Mouse (Mus musculus) heart, embryonic 13.5 days (tissue): ENCODE results near the gene Ppp1cc. TPM values are rescaled to one million over a fixed set of nuclear protein-coding genes. Genes with fewer than 3 reads are reported as not detected.
A peak's percentile ranks its signal among the peaks of the same experiment; 100 is the strongest.

Experiments used
- ATAC-seq: fragments of 200-750 bp; cut with Nextera tagmentation; 2 replicates; pipeline ENCODE4 v1.8.0; 2017; ENCODE audit warnings: moderate TSS enrichment; ENCODE audit not compliant: insufficient number of reproducible peaks, low FRiP score, low TSS enrichment; ENCODE audit errors: extremely low read depth
- H3K27ac ChIP-seq: fragments of 300-500 bp; sonication (generic); replicated peaks from 2 replicates; pipeline ENCODE4 v1.5.1; 2015; ENCODE audit warnings: moderate library complexity, mild to moderate bottlenecking, inconsistent platforms
- H3K27me3 ChIP-seq: fragments of 300-500 bp; sonication (generic); replicated peaks from 2 replicates; pipeline ENCODE4 v1.6.1; 2015; ENCODE audit warnings: mild to moderate bottlenecking, inconsistent platforms
- H3K36me3 ChIP-seq: fragments of 300-500 bp; sonication (generic); 2 replicates; pipeline ENCODE4 v1.6.1; 2015; ENCODE audit warnings: mild to moderate bottlenecking, inconsistent platforms
- H3K4me1 ChIP-seq: fragments of 300-500 bp; sonication (generic); 2 replicates; pipeline ENCODE4 v1.6.1; 2015; ENCODE audit warnings: inconsistent platforms
- H3K4me2 ChIP-seq: fragments of 300-500 bp; sonication (generic); 2 replicates; pipeline ENCODE4 v1.6.1; 2015; ENCODE audit warnings: inconsistent platforms, mild to moderate bottlenecking, moderate library complexity
- H3K4me3 ChIP-seq: fragments of 300-500 bp; sonication (generic); 2 replicates; pipeline ENCODE4 v1.5.1; 2015; ENCODE audit warnings: moderate library complexity, mild to moderate bottlenecking, inconsistent platforms
- H3K9ac ChIP-seq: fragments of 300-500 bp; sonication (generic); 2 replicates; pipeline ENCODE4 v1.6.1; 2015; ENCODE audit warnings: inconsistent platforms, mild to moderate bottlenecking, moderate library complexity
- H3K9me3 ChIP-seq: fragments of 300-500 bp; sonication (generic); 2 replicates; pipeline ENCODE4 v1.6.1; 2016; ENCODE audit warnings: inconsistent platforms
- WGBS: fragments of 180-500 bp; shearing (Covaris S2); methylation state at CpG from one replicate; pipeline ENCODE4 v1.1.7; 2015; ENCODE audit warnings: mixed read lengths; 5-methylcytosine and 5-hydroxymethylcytosine counted together
- polyA plus RNA-seq: library from polyadenylated mRNA; unstranded; fragments of >200 nt; fragmentation: Nextera tagmentation; extraction: Ambion mirVana; gene quantifications from 2 replicates; pipeline ENCODE4 v1.2.1, GENCODE M21; 2015

Ppp1cc gene
- polyA plus RNA-seq, 1 experiment from 2014 or later, result 190 TPM

GRCm38 (mm10) chr5:122129068-122129655 lies 28.9 kb upstream of the Ppp1cc start:
- Histone ChIP-seq H3K36me3 (no peaks in the 10 kb centered on the region), H3K4me3 (no peak overlapping the region), H3K27me3 (peaks cover 11% of the 10 kb centered on the region; the same call in 1 of the 2 replicates), H3K4me2 (no peak overlapping the region), H3K9me3 (no peaks in the 10 kb centered on the region), H3K27ac (no peak overlapping the region), H3K4me1 (peaks cover 18% of the 10 kb centered on the region), H3K9ac (peak overlapping the region; percentile 42; the same call in 1 of the 2 replicates)
- WGBS, result 29% methylated on average over 16 of the region's 16 CpGs
- no peak for ATAC-seq

- no peak overlapping the region for H3K9ac ChIP-seq
Measured at GRCm38 (mm10) chr5:122130341-122130998, 27.6 kb upstream of the Ppp1cc start.

GRCm38 (mm10) chr5:122131076-122132051 lies 26.7 kb upstream of the Ppp1cc start:
- no peaks in the 10 kb centered on the region for H3K9me3 ChIP-seq
- peaks cover 34% of the 10 kb centered on the region for H3K4me1 ChIP-seq
- peaks cover 9% of the 10 kb centered on the region; the same call in 1 of the 2 replicates for H3K27me3 ChIP-seq
- H3K9ac ChIP-seq, result peak overlapping the region; percentile 80
- H3K27ac ChIP-seq, result no peak overlapping the region
- WGBS, result 10% methylated on average over 34 of the region's 34 CpGs
- peak; percentile 54; the same call in 1 of the 2 replicates for ATAC-seq
- no peaks in the 10 kb centered on the region for H3K36me3 ChIP-seq
- peak overlapping the region; percentile 94 for H3K4me2 ChIP-seq
- peak overlapping the region; percentile 53 for H3K4me3 ChIP-seq

More at GRCm38 (mm10) chr5:122130341-122130998, 27.6 kb upstream of the Ppp1cc start:
- Histone ChIP-seq H3K4me1 (peaks cover 25% of the 10 kb centered on the region), H3K27me3 (peaks cover 9% of the 10 kb centered on the region; the same call in 1 of the 2 replicates), H3K27ac (no peak overlapping the region), H3K36me3 (no peaks in the 10 kb centered on the region), H3K4me2 (no peak overlapping the region), H3K9me3 (no peaks in the 10 kb centered on the region), H3K4me3 (no peak overlapping the region)
- ATAC-seq, result no peak
- WGBS, result 72% methylated on average over 11 of the region's 11 CpGs

- 21% methylated on average over 26 of the region's 26 CpGs for WGBS
- no peak for ATAC-seq
Measured at GRCm38 (mm10) chr5:122132167-122133049, 25.7 kb upstream of the Ppp1cc start.

GRCm38 (mm10) chr5:122133050-122133389 lies 25.1 kb upstream of the Ppp1cc start:
- peaks cover 47% of the 10 kb centered on the region for H3K4me1 ChIP-seq
- peaks cover 6% of the 10 kb centered on the region; the same call in 1 of the 2 replicates for H3K27me3 ChIP-seq
- H3K4me3 ChIP-seq, result no peak overlapping the region
- no peak for ATAC-seq
- no peaks in the 10 kb centered on the region for H3K36me3 ChIP-seq
- H3K9ac ChIP-seq, result no peak overlapping the region
- H3K27ac ChIP-seq, result no peak overlapping the region
- WGBS, result 67% methylated on average over 9 of the region's 9 CpGs
- H3K9me3 ChIP-seq, result no peaks in the 10 kb centered on the region
- H3K4me2 ChIP-seq, result no peak overlapping the region

More at GRCm38 (mm10) chr5:122132167-122133049, 25.7 kb upstream of the Ppp1cc start:
- Histone ChIP-seq H3K9me3 (no peaks in the 10 kb centered on the region), H3K4me1 (peaks cover 44% of the 10 kb centered on the region), H3K36me3 (no peaks in the 10 kb centered on the region), H3K27me3 (peaks cover 6% of the 10 kb centered on the region; the same call in 1 of the 2 replicates), H3K4me2 (peak overlapping the region; percentile 94), H3K27ac (no peak overlapping the region), H3K4me3 (peak overlapping the region; percentile 53), H3K9ac (peak overlapping the region; percentile 80)

GRCm38 (mm10) chr5:122134395-122135289 lies 23.4 kb upstream of the Ppp1cc start:
- Histone ChIP-seq H3K4me1 (peaks cover 43% of the 10 kb centered on the region), H3K4me3 (no peak overlapping the region), H3K27me3 (peaks cover 6% of the 10 kb centered on the region; the same call in 1 of the 2 replicates), H3K4me2 (no peak overlapping the region), H3K27ac (no peak overlapping the region), H3K9me3 (no peaks in the 10 kb centered on the region), H3K36me3 (no peaks in the 10 kb centered on the region), H3K9ac (no peak overlapping the region)
- no peak for ATAC-seq
- WGBS, result 82% methylated on average over 14 of the region's 14 CpGs

GRCm38 (mm10) chr5:122135290-122135882 lies 22.7 kb upstream of the Ppp1cc start:
- 73% methylated on average over 3 of the region's 3 CpGs for WGBS
- peak overlapping the region; percentile 81 for H3K27ac ChIP-seq

GRCm38 (mm10) chr5:122136508-122137408 lies 21.3 kb upstream of the Ppp1cc start:
- Histone ChIP-seq H3K27ac (peak overlapping the region; percentile 81), H3K9ac (peak overlapping the region; percentile 30), H3K36me3 (no peaks in the 10 kb centered on the region), H3K4me1 (peaks cover 34% of the 10 kb centered on the region), H3K4me3 (no peak overlapping the region), H3K4me2 (peak overlapping the region; percentile 14), H3K9me3 (no peaks in the 10 kb centered on the region), H3K27me3 (peaks cover 6% of the 10 kb centered on the region; the same call in 1 of the 2 replicates)
- no peak for ATAC-seq
- WGBS, result 21% methylated on average over 14 of the region's 14 CpGs

More at GRCm38 (mm10) chr5:122135290-122135882, 22.7 kb upstream of the Ppp1cc start:
- no peak for ATAC-seq
- Histone ChIP-seq H3K9me3 (no peaks in the 10 kb centered on the region), H3K4me1 (peaks cover 43% of the 10 kb centered on the region), H3K36me3 (no peaks in the 10 kb centered on the region), H3K9ac (0 out of 2 replicates have a peak overlapping the region, but pooled peaks have one; percentile 30), H3K27me3 (peaks cover 6% of the 10 kb centered on the region; the same call in 1 of the 2 replicates), H3K4me3 (no peak overlapping the region), H3K4me2 (no peak overlapping the region)

- no peak overlapping the region for H3K4me2 ChIP-seq
- ATAC-seq, result no peak
- H3K9me3 ChIP-seq, result no peaks in the 10 kb centered on the region
- peaks cover 35% of the 10 kb centered on the region for H3K4me1 ChIP-seq
- no peak overlapping the region for H3K9ac ChIP-seq
- no peaks in the 10 kb centered on the region for H3K27me3 ChIP-seq
- no peaks in the 10 kb centered on the region for H3K36me3 ChIP-seq
- no peak overlapping the region for H3K4me3 ChIP-seq
- H3K27ac ChIP-seq, result no peak overlapping the region
- WGBS, result 72% methylated on average over 15 of the region's 15 CpGs
Measured at GRCm38 (mm10) chr5:122138856-122139255, 19.2 kb upstream of the Ppp1cc start.
